Mouse (Mus musculus): Measurements from ENCODE around the gene Galnt13.
"Not testable (repeated sequence)": the region's sequence is repeated elsewhere in the genome, so short reads cannot be mapped to it uniquely, and the experiment has no call there.

Gene Galnt13

DNA sequence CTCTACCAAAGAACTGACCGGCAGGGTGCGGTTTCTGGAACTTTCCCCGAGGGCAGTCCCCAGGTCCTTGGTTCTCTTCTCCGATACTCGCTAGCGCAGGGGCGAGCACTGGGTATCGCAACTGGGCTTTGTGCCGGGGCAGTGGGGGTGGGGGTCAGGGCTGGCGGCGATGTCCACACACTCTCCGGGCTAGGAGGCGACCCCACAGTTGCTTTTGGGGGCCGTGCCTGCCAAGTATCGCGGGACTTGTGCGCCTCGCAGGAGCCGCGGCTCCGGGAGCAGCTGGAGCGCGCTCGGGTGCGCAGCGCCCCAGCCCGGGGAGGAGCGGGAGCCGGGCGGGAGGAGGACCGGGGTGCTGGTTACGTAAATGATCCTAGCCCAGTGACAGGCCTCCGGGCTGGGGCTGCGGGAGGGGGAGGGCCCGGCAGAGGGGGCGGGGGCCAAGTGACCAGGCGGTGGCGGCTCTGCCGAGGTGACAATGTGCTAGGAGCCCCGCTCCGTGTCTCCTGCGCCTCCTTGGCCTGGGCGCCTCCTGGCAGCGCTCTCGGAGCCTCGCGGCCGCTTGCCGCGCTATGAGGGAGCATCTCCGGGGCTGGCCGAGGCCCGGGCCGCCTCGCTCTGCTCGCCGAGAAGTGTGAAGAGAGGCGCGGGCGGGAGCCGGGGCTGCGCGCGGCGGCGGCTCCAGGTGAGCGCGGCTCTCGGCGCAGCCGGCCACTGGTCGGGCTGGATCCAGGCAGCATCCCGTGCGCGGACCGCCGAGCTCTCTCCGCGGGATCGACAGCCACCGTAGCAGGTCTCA is at the start of gene Galnt13:
TSS of gene Galnt13 (plus strand) at position 381 of the 799 bp plus-strand sequence.
- DNase-seq: peak; percentile 91

- DNase-seq: no peak
Observed at GRCm38 (mm10) chr2:54431060-54431459, 5.1 kb upstream of the Galnt13 start.

DNA sequence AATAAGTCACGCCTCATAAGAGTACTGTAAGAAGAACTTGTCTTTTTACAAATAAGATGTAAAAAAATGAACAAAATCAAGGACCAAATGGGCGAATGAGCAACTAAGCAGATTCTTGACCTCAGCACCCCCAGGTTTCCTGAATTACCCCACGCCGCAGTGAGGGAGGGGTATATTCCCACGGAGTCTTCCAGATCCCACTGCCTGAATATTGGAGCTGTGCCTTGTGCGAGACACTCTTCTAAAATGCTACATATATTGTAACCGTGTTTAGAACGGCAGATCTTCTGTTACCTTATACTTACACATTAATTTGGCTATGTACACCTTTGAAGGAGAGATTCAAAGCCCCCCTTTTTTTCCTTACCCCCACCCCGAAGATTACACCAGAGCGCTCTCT is 737 bp upstream of the Galnt13 start:
- peak; percentile 49 for DNase-seq

GRCm38 (mm10) chr2:54436736-54437500 is 801 bp downstream of the Galnt13 start:
- peak; percentile 63 for DNase-seq

- peak; percentile 68 for DNase-seq
Observed at GRCm38 (mm10) chr2:54437501-54437830, 1.3 kb downstream of the Galnt13 start.

DNA sequence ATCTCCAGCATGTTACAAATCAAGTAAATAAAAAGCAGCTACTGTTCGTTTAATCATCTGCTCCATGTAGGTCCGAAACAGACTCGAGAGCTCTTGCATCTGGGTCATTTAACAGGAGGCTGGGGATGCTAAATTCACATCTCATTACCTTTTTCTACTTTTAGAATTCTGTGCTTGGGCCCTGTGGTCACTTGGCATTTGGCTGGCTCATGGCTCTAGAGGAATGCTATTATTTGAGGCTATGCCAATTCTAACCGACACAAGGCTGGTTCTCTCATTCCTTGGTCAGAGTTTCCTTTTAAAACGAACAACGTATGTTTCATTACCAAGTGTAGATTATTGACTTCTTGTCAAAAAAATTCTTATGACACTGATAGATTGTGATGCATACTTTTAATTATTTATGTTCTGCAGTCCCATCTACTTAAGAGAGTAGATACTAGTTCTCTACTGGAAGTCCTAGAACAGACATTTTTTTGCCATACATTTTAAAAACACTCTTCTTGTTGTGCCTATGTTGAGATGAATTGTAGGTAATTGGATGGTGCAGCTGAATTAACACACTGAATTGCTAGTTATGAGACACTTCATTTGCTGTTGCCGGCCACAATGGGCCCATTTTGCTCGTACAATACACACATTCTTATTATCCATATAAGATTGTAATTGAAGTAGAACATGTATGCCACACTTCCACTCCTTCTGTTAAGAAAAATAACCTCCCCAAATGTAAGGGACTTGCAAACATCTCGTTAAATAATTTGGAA is 6.8 kb downstream of the Galnt13 start:
- DNase-seq: peak; percentile 72

- DNase-seq: no peak
Observed at GRCm38 (mm10) chr2:54483426-54483825, 47.3 kb downstream of the Galnt13 start.

DNA sequence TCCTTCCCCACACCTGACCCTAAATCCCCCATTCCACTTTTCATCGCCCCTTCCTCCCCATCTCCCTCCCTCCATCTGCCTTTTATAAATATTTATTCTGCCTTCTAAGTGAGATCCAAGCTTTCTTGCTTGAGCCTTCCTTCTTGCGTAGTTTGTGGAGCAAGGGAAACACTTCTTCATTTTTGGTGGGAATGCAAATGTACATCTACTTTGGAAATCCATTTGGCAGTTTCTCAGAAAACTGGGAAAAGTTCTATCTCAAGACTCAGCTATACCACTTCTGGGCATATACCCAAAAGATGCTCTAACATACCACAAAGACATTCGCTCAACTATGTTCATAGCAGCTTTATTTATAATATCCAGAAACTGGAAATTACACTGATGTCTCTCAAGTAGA is 86.9 kb downstream of the Galnt13 start:
- no peak for DNase-seq

- no peak for DNase-seq
Observed at GRCm38 (mm10) chr2:54527073-54527472, 91.0 kb downstream of the Galnt13 start.

GRCm38 (mm10) chr2:54558357-54559153 is 122.4 kb downstream of the Galnt13 start:
- DNase-seq: peak; percentile 83

DNA sequence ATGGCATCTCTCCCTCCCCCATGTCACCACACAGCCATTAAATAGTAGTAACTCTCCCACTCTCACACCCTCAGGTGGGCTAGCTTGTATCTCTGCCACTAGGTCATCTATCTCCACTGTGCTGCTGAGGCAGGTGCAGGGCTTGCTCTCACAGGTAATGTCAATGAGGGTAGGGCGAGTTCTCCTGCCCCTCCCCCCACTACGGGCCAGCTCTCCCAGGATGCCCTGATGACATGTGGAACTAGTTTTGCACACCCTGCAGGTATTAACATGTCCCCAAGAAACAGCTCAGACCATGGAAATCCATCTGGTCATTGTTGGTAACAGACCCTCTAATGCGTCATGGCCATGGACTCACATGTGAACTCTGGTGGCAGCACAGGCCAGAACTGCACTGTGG is 129.0 kb downstream of the Galnt13 start:
- DNase-seq: no peak

GRCm38 (mm10) chr2:54567186-54567585 is 131.1 kb downstream of the Galnt13 start:
- no peak for DNase-seq

DNA sequence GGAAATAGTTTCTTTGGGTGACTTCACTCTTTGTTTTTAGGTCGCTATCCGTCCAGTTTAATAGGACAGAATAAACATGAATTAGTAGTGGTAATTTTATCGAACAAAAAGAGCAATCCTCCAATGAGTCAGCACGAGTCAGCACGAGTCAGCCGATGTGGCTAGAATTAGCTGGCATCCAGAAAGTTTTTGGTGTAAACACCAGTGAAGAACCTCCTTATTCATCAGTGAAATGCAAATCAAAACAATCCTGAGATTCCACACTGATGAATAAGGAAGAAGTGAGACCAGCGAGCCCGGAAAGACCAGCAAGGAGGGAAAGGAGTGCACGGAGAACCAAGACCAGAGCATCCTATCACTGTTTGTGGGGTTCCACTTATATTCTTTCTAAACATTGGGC is 131.5 kb downstream of the Galnt13 start:
- no peak for DNase-seq

DNA sequence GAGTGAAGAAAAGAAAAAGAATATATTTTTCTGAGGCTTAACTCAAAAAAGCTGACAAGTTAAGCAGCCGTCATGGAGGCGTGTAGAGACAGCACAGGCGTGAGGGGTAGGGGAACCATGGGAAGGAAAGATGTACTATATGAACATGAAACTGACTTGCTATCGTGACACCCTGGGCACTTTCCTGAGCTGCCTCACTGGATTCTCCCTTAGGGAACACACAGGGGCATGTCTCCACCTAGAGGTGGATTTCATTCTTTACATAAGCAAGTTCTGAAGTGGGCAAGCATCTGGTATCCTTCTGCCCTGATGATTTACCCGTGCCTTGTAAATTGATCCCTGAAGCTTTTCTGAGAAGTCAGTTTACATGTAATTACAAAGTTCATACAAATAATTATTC is 277.7 kb downstream of the Galnt13 start:
- DNase-seq: not testable (repeated sequence)

- no peak for DNase-seq
Observed at GRCm38 (mm10) chr2:54751232-54751631, 315.1 kb downstream of the Galnt13 start.

- no peak for DNase-seq
Observed at GRCm38 (mm10) chr2:54759781-54760180, 323.7 kb downstream of the Galnt13 start.

DNA sequence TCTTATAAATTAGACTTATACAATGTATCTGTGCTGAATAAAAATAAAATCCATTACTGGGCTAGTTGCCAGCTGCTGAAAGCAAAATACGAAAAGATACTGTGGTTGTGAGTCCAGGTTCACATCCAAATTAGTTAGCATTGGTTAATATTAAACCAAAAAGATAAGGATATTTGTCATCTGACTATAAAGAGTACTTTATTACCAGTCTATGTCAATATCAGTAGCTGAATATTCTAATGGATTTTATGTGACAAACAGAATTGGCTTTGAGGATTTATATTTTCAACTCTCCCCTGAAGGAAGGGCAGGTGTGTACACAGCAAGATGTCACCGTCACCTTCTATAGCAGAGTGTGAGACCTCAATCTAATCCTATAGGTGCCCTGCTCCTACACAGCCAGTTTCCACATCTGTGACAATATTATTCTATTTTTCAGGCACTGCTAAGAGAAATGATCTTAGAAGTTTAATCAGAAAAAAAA is 342.7 kb downstream of the Galnt13 start:
- no peak for DNase-seq

DNA sequence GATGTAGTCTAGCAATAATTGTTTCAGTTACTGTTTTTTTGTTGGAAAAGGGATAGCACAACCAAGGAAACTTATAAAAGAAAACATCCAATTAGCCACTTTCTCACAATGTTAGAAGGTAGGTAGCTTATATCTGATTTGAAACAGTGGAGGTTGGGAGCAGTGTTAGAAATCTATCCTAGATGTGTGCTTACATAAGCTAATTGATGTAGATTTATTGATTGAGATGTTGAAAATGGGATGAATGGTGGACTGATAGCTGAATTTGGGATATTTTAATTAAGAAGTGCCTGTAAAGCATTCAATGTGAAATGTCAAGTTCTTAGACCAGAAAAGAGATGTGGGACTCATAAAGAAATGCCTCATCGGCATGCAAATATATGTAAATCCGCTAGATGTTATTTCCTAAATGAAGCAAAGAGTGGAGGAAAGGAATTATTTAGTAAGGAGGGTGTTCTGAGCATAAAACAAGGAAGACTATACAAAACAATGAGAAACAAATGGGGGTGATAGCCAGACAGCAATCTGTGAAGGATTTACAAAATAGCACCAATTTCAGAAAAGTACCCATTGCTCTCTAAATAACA is 377.6 kb downstream of the Galnt13 start:
- no peak for DNase-seq

- DNase-seq: no peak
Observed at GRCm38 (mm10) chr2:54841245-54841644, 405.1 kb downstream of the Galnt13 start.

GRCm38 (mm10) chr2:54906282-54907060 is 470.4 kb downstream of the Galnt13 start:
- DNase-seq: peak; percentile 56

DNA sequence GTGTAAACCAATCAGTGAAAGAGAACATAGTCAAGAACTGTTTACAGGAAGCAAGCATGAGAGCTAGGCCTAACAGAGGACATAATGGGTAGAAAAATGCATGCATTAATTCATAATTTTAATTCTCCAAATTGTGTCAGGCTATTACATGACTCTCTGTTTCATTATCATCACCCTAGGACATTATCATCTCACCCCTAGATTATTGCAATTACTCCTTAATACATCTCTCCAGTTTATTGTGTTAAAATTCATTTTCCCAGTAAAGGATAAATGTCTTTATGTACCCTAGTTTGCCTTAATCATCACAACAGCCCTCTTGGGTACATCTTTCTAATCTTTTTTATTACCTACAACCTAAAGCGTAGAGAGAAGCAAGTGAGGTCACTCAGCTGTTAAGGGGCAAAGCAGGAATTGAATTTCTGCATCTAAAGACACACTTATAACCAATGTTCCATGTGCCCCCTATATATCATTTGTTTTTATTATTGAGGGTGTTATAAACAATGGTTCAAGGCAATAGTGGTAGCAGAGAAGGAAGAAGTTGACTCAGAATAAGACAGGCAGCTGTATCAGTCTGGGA is 479.1 kb downstream of the Galnt13 start:
- DNase-seq: no peak

Data from cerebellum, adult 8-10 months (tissue).